Mouse (Mus musculus): ENCODE measurements around the gene Gm3448.

Gene Gm3448

DNA sequence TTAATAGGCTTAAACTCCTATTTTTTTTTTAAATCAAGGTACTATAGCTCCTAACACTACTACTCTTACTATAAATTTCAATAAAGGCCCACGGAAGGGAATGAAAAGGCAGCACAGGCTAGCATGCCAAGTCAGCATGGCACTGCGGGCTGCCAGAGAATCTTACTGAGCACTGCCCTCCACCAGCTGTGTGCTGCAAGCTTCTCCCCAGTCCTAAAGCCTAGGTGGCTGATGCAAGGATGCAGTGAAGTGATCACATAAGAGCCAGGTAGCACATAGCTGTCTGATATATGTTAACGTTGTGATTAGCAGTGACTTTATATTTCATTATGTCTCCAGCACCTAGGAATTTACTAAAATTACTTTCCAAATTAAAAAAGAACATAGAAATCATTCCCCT lies 81.4 kb downstream of the Gm3448 start:
- DNase-seq (ENCODE audit: low read depth, low spot score): no peak

DNA sequence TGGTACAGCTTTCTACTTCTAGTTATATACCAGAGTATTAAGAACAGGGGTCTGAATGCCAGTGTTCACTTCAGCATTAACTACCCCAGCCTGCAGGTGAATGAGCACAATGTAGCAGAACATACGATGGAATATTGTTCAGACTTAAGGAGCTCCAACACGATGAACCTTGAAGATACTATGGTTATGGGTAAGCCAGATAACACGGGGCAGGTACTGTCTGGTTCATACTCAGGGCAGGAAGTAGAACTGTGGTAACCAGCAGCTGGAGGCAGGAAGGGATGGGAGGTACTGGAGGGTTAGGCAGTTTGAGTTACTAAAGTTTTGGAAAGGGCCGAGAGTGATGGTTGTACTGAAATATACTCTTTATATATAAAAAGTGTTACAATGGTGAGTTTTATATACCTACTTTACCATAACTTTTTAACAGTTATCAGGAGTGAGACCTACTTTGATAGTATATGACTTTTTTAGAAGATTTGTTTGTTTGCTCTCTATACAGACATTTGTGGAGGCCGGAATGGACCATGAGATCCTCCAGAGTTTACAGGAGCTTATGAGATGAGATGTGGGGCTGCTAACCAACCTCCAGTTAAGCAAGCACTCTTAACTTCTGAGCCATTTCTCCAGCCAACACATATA lies 82.5 kb downstream of the Gm3448 start:
- DNase-seq (ENCODE audit: low read depth, low spot score): peak; percentile 24

DNA sequence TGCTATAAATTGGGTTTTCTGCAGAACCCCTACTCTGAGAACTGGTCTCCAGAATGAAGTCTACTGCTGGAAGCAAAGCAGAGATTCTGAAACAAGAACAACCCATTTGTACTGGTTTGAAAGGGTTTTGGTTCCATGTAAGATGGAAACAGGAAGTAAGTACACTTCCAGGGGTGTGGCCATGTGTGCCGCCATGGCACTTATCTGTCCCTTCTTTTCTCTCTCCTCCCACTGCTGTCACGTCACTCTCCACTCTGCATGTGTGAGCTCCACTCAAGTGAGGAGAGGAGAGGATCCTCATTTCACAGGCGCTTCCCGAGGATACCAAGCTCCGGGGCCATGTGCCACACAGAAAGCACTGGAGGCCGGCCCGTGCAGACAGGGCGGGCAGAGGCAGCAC lies 87.9 kb downstream of the Gm3448 start:
- no peak for DNase-seq (ENCODE audit: low read depth, low spot score)

DNA sequence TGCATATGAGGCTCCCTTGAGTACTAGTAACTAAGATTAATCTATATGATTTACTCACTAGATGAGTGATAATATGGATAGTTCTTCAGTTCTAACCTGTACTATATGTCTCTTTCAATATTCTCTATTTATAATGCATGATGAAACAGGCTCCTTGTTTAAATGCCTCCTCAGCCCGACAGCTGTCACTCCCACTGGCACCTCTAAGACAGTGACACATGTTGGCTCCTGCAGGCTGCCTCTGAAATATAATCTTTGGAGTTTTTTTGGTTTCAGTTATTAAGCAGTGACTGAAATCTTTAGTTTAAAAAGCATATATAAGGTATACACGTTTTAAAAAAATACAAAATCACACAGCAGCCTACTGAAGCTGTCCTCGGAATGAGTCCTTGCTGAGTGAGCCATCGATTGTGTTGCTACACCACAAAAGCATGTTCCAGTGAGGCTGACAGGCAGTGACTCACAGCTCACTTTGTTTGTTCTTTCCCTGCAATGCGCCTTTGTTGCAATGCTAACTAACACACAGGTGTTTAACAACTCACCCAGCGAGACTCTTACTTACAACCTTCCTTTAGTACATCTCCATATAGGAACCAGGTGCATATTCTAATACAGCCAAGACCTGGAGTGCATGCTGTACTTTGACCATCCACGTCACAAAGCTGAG lies 92.0 kb downstream of the Gm3448 start:
- no peak for DNase-seq (ENCODE audit: low read depth, low spot score)
